Mouse (Mus musculus): ENCODE measurements around the gene Ubash3a. TPM values are rescaled to one million over a fixed set of nuclear protein-coding genes. Genes with fewer than 3 reads are reported as not detected.

Ubash3a gene
- polyA plus RNA-seq, 1 experiment, result not detected

DNA sequence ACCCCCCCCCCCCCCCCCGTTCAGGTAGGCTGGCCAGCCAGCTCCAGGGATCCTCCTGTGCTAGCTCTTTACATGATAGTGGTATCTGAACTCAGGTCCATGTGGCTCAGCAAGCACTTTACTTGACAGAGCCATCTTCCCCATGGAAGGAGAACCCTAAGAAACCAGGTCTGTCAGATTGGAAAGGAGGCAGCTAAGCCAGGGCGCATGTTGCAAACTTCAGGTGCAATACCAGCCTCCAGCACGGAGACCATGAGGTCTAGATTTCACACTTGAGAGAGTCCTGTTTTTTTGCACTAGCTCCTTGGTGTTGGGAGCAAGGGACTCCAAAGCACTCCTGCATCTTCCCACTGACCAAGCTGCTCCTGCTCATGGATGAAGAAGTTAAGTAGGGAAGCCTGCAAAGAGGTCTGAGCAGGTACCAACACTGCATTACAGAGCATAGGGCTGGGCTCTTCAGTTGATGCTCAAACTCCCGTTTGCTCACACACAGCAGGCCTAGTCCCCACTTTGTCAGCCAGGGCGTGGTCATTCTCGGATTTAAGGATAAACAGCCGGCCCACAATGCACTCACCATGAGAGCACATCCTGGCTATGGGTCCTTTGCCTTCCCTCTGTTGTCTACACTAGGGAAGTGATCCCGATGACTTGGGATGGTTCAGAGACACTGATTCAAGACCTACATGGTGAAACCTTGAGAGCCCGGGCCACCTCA lies 68.7 kb downstream of the Ubash3a start:
- Histone ChIP-seq H3K4me1 (ENCODE audit: control insufficient read depth, insufficient read depth, insufficient read length, low read length) (0 out of 2 replicates have a peak, but pooled peaks cover 3% of the 10 kb centered on the region), H3K27ac (replicated peaks; ENCODE audit: low read depth, low read length) (no peak overlapping the region), H3K4me3 (ENCODE audit: insufficient read depth, low read depth, low read length) (peak overlapping the region; percentile 57)

DNA sequence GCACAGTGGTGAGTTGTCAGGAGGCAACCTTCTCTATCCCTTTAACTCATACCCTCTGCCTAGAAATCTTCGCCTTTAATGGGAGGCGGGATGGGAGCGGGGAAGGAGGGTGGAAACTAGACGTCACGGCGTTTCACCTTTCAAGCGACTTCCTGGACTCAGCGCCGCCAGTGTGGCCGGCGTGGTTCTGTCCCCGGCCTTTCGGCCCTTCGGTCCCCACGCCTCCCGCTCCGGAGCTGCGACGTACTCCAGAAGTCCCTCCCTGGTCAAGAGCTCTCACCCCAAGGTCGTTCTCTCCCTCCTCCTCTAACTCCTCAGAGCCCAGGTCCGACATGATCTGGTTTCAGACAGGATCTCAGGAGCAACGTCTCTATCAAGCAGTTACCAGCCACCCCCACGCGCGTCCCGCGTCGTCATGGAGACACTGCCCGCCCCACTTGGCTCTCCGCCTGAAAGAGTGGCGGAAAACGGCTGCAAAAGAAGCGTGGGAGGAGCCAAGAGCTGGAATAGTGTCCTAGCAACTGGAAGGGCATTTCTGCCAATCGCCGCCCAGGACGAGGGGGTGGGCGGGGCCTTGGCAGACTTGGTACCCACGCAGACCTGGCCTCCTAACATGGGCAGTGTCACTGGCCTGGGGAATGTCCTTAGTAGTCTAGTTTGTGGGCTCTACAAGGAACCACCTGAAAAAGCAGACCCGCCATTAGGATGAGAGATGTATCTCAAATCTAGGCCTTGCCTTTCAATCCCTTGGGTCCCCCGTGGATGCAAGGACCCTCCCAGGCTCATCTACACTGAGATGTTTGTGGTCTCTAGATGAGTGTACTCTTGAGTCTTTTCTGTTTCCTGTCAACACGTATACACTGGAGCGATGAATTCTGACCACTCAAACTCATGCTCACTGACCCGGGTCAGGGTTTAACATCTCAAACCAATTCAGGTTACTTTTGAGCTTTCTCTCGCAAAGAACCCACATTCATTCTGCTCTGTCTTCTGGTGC lies 69.5 kb downstream of the Ubash3a start, which contains the start of gene Rsph1:
Gene Rsph1, minus strand, starts transcription at position 462 of the 997 bp plus-strand sequence.
- Histone ChIP-seq H3K27ac (replicated peaks; ENCODE audit: low read depth, low read length) (no peak within 1 kb of the TSS), H3K4me3 (ENCODE audit: insufficient read depth, low read depth, low read length) (peak within 1 kb of the TSS; percentile 57)

DNA sequence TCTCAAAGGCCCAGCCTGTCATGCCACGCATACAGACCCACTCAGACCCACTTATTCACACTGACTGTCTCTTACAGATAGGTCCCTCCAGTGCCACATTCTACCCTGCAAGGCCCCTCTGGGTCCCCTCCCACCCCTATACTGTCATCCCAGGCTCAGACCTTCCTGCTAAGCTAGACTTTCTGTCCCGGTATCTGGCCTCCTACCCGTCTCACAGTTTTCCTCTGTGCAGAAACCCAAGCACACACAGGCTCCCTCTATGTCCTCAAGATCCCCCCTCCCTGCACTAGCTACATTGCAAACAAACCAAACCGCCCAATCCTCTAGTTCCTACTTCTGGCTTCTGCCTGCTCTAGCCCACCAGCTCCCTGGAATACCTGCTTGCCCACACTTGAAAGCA lies 70.3 kb downstream of the Ubash3a start:
- no peak overlapping the region for H3K4me3 ChIP-seq (ENCODE audit: insufficient read depth, low read depth, low read length)
- no peak overlapping the region for H3K27ac ChIP-seq (replicated peaks; ENCODE audit: low read depth, low read length)
- 0 out of 2 replicates have a peak, but pooled peaks cover 3% of the 10 kb centered on the region for H3K4me1 ChIP-seq (ENCODE audit: control insufficient read depth, insufficient read depth, insufficient read length, low read length)

More for the DNA sequence above, 69.5 kb downstream of the Ubash3a start, which contains the start of gene Rsph1:
- H3K4me1 ChIP-seq (ENCODE audit: control insufficient read depth, insufficient read depth, insufficient read length, low read length), result 0 out of 2 replicates have a peak, but pooled peaks cover 3% of the 10 kb centered on the region

DNA sequence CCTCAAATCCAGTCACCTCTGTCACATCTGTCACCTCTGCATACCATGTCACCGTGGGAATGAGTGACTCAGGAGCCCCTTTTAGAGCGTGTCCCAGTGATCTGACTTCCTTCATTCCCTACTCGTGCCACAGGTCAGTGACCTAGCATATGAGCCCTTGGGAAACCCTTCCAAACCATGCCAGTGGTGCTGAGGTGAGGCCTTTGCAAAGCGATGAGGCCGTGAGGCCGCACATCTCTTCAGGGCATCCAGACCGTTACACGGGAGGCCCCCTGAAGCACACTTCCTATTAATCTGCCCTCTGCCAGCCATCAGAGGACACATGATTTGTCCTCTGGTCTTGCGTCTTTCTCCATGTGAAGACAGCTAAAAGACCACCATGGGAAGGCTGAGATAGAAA lies 71.9 kb downstream of the Ubash3a start:
- H3K27ac ChIP-seq (replicated peaks; ENCODE audit: low read depth, low read length), result no peak overlapping the region
- 0 out of 2 replicates have a peak, but pooled peaks cover 3% of the 10 kb centered on the region for H3K4me1 ChIP-seq (ENCODE audit: control insufficient read depth, insufficient read depth, insufficient read length, low read length)
- H3K4me3 ChIP-seq (ENCODE audit: insufficient read depth, low read depth, low read length), result no peak overlapping the region

DNA sequence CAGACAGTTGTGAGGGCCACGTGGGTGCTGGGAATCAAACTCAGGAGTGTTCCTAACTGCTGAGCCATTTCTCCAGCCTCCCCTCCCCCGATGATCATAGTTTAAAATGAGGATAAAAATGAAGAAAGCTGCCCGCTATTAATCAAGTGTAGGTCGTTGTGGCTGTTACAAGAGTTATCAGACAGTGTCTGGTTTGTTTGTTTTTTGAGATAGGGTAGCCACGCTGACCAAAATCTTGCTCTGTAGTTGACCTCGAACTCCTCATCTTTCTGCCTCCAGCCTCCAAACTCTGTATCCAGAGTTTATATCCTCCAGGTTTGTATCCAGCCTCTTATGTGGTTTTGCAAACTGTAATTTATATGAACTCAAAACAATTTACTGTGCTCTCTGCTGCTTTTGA lies 72.6 kb downstream of the Ubash3a start:
- H3K27ac ChIP-seq (replicated peaks; ENCODE audit: low read depth, low read length), result no peak overlapping the region
- H3K4me1 ChIP-seq (ENCODE audit: control insufficient read depth, insufficient read depth, insufficient read length, low read length), result 0 out of 2 replicates have a peak, but pooled peaks cover 3% of the 10 kb centered on the region

DNA sequence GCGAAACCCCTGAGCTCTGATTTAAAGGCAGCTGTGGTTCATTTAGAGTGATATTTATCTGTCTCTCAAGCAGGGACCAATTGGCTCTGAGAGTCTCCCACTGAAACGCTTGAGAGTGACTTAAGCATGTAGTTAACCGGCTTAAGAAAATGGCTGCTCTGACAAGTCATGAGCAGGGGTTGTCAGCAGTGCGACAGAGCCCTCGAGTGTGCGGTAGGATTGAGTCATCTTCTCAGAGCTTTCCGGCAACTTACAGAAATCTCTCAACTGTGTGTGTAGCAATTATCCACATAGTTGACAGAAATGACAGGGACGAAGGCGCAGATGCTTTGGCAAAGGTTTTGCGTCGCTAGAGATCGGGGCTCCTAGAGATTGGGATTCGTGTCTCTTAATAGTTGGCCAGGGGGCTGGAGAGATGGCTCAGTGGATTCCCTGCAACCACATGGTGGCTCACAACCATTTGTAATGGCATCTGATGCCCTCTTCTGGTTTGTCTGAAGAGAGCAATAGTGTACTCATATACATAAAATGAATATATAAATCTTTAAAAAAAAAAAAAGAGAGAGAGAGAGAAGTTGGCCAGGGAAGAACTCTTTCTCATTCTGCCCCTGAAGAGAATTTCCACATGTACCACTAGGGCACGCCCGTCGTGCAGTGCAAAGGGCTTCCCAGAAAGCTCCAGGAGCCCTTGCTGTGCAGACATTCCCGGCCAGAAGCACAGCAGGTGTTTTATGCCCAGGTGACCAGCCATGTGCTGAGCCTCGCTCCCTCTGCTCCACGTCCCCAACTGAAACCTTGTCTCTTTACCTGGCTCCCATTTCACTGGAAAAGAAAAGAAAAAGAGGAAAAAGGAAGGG lies 74.4 kb downstream of the Ubash3a start:
- Histone ChIP-seq H3K4me1 (ENCODE audit: control insufficient read depth, insufficient read depth, insufficient read length, low read length) (no peaks in the 10 kb centered on the region), H3K27ac (replicated peaks; ENCODE audit: low read depth, low read length) (no peak overlapping the region), H3K4me3 (ENCODE audit: insufficient read depth, low read depth, low read length) (no peak overlapping the region)

More for the DNA sequence above, 72.6 kb downstream of the Ubash3a start:
- H3K4me3 ChIP-seq (ENCODE audit: insufficient read depth, low read depth, low read length), result no peak overlapping the region

DNA sequence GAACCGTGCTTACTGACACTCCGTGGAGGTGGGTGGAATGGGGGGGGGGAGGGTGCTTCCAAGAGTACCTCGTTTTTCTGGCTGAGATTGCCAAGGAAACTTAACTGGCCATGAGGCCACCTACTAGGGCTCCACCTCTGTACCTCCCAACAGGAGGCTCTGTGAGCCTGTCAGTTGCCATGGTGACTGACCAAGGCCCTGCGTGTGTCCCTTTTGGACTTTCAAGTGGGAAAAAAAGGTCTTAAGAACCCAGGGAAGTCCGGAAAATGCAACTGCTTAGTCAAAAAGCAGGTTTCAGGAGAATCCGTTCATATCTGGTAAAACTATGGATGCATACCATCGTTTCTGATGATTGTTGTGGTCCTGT lies 75.0 kb downstream of the Ubash3a start:
- no peak overlapping the region for H3K4me3 ChIP-seq (ENCODE audit: insufficient read depth, low read depth, low read length)
- no peaks in the 10 kb centered on the region for H3K4me1 ChIP-seq (ENCODE audit: control insufficient read depth, insufficient read depth, insufficient read length, low read length)
- H3K27ac ChIP-seq (replicated peaks; ENCODE audit: low read depth, low read length), result no peak overlapping the region

DNA sequence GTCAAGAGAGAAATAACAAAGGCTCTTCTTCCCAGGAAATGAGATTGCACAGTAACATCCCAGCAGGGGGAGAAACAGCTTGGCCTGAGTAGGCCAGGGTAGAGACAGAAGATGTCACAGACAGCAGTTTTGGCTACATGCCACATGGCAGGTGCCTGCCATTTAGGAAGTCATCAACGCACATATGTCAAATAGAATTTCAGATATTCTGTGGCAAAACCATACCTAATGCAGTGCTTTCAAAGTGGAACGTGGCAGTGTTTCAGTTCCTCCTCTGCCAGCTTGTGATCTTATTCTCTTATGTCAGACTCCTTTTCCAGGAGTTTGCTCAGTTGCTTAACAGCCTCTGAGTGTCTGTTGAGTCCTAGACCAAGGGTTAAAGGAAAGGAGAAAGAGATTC lies 78.2 kb downstream of the Ubash3a start:
- H3K4me3 ChIP-seq (ENCODE audit: insufficient read depth, low read depth, low read length), result no peak overlapping the region
- no peak overlapping the region for H3K27ac ChIP-seq (replicated peaks; ENCODE audit: low read depth, low read length)
- H3K4me1 ChIP-seq (ENCODE audit: control insufficient read depth, insufficient read depth, insufficient read length, low read length), result no peaks in the 10 kb centered on the region

DNA sequence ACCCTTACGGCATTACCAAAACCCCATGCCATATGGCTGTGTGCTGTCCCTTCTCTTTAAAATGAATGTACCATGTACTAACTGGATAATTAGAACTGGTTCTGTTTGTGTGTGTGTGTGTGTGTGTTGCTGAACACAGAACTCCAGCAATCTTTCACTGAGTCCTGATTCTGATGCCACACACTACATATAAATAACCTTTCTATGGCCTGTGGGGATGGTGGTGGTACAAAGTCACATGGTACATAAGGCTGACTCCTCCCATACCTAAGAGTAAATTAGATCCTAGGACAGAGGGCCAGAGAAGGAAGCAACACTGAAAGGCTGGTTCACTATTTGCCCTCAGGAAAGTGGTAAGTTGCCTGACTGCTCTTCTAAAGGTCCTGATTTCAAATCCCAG lies 78.8 kb downstream of the Ubash3a start, which contains the start of gene Slc37a1:
Gene Slc37a1, plus strand, starts transcription at position 301 of the 400 bp plus-strand sequence.
- no peak within 1 kb of the TSS for H3K27ac ChIP-seq (replicated peaks; ENCODE audit: low read depth, low read length)
- H3K4me3 ChIP-seq (ENCODE audit: insufficient read depth, low read depth, low read length), result no peak within 1 kb of the TSS
- no peaks in the 10 kb centered on the region for H3K4me1 ChIP-seq (ENCODE audit: control insufficient read depth, insufficient read depth, insufficient read length, low read length)

DNA sequence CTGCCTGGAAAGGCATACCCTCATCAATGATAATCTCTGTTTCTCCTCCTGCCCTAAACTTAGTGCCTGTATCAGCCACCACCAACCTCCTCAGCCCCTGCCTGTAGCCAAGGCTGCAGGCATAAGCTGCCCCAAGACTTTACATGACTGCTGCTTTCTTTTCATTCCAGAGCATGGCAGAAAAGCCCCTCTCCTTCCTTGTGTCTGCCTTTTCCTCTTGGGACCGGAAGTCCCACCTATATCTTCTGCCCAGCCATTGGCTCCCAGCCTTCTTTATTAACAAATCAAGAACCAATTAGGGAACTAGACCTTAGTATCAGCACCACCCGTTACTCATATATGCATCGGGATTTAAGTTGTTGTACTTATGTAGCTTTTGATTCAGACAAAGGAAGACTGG lies 79.5 kb downstream of the Ubash3a start:
- Histone ChIP-seq H3K4me1 (ENCODE audit: control insufficient read depth, insufficient read depth, insufficient read length, low read length) (no peaks in the 10 kb centered on the region), H3K4me3 (ENCODE audit: insufficient read depth, low read depth, low read length) (no peak overlapping the region), H3K27ac (replicated peaks; ENCODE audit: low read depth, low read length) (no peak overlapping the region)

DNA sequence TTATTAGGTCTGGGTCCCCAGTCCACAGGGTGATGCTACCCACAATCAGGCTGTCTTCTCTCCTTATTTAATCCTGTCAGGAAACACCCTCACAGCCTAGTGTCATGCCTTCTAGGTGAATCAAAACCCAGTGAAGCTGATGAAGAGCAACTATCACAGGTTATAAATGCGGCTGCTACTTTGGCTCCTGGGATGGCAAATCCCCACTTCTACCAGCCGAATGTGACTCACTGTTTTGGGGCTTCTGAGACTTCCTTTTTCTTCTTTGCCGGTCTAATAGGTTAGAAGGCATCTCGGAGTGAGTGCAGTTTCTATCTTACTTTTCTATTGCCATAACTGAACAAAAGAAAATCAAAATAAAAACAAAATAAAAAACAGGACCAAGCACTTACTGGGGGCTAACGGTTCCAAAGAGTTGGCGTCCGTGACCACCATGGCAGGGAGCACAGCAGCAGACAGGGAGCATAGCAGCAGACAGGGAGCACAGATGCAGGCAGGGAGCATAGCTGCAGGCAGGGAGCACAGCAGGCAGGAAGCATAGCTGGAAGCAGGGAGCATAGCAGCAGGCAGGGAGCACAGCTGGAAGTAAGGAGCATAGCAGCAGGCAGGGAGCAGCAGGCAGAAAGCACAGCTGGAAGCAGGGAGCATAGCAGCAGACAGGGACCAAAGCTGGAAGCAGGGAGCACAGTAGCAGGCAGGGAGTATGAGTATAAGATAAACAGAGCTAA lies 81.5 kb downstream of the Ubash3a start:
- Histone ChIP-seq H3K4me3 (ENCODE audit: insufficient read depth, low read depth, low read length) (no peak overlapping the region), H3K27ac (replicated peaks; ENCODE audit: low read depth, low read length) (no peak overlapping the region), H3K4me1 (ENCODE audit: control insufficient read depth, insufficient read depth, insufficient read length, low read length) (no peaks in the 10 kb centered on the region)

DNA sequence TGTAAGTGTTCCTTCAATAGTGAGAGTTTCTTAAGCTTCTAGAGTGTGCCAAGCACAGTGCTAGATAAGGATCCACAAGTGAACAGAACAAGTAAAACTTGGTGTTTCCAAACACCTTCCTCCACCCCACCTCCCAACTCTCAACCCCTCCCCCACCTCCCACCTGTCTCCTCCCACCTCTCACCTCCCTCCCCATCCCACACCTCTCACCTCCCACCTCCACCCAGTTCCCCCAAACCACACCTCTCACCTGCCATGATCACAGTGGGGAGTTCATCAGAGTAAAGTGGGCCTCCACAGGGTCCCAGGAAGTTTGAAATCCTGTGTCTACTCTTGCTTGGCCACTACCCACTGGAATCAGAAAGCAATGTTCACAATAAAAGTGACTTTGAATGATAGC lies 82.6 kb downstream of the Ubash3a start:
- no peak overlapping the region for H3K27ac ChIP-seq (replicated peaks; ENCODE audit: low read depth, low read length)
- no peak overlapping the region for H3K4me3 ChIP-seq (ENCODE audit: insufficient read depth, low read depth, low read length)
- no peaks in the 10 kb centered on the region for H3K4me1 ChIP-seq (ENCODE audit: control insufficient read depth, insufficient read depth, insufficient read length, low read length)

DNA sequence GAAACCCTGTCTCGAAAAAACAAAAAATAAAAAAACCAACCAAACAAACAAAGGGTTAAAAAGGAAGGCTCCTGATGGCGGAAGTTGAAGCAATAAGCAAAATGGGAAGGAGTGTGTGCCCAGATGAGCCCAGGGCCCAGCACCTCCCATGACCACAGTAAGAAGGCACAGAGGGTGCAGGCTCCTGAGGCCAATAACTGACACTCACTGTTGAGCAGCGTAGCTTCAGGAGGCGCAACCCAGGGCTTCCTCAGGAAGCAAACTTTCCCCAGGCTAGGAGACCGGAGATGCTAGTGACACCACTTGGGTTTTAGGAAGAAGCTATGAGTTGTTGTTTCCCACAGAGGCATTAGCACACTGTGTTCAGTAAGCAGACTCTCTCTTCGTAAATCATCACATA lies 83.2 kb downstream of the Ubash3a start:
- Histone ChIP-seq H3K4me3 (ENCODE audit: insufficient read depth, low read depth, low read length) (no peak overlapping the region), H3K4me1 (ENCODE audit: control insufficient read depth, insufficient read depth, insufficient read length, low read length) (no peaks in the 10 kb centered on the region), H3K27ac (replicated peaks; ENCODE audit: low read depth, low read length) (no peak overlapping the region)
